Mouse (Mus musculus) Muller cell, postnatal 12 days (primary cell): ENCODE results near the gene 4930513O06Rik.

Source experiments
- DNase-seq: peaks from one replicate; pipeline ENCODE4 v3.0.0-alpha.2; 2015; ENCODE audit errors: inconsistent ontology term

The 4930513O06Rik gene

DNA sequence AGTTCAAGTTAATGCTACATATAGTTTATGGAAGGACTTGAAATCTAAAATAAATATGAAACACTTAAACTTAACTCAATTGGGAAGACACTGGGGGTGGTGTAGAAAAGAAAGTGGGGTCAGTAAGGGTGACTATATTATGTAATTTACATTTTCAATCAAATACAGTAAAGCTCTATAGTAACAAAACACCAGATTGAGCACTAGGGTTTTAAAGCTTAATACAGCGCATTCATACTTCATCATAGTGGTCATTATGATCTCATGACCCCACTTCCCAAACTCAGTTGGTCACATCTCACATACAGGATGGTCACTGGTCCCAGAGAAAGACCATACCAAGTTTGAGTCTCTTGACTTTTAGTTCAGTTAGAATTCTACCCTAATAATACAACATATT lies at the start of gene 4930513O06Rik:
4930513O06Rik (plus strand) TSS at position 301 of the 400 bp plus-strand sequence.
- no peak for DNase-seq

DNA sequence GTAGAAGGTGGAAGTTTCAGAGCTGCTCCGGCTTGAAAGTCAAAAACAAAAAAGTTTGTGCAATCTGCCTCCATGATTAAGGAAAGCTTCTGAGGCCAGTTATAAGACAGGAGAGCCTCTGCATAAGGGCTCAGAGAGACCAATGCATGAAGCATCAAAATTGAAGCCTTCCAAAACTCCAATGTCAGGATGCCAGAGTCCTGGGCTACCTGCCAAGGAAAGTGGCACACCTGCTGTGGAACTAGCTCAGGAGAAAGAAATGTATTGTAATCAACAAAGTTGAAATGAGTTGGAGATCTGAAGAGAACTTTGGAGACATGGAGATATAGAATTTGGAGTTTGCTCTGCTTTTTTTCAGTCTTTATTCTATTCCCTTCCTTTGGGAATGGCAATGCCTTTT lies 48.4 kb upstream of the 4930513O06Rik start:
- DNase-seq: no peak

DNA sequence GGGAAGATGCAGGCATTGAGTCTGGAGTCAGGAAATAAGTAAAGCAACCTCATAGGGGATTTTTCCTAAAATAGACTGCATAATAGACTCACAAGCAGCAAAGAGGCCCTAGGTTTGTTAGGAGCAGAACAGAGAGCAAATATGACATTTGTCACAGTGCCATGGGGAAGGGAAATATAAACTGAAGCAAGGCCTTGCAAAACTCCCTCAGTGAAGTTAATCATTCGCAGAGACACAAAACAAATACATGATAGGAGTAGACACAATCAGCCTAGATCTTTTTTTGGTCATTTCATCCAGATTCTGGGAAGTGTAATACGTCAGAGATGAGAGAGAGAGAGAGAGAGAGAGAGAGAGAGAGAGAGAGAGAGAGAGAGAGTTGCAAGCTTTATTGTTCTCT lies 46.7 kb upstream of the 4930513O06Rik start:
- no peak for DNase-seq

- no peak for DNase-seq
Measured at GRCm38 (mm10) chrX:139041148-139041547, 44.9 kb upstream of the 4930513O06Rik start.

GRCm38 (mm10) chrX:139051976-139052375 lies 34.1 kb upstream of the 4930513O06Rik start:
- DNase-seq: peak; percentile 68

DNA sequence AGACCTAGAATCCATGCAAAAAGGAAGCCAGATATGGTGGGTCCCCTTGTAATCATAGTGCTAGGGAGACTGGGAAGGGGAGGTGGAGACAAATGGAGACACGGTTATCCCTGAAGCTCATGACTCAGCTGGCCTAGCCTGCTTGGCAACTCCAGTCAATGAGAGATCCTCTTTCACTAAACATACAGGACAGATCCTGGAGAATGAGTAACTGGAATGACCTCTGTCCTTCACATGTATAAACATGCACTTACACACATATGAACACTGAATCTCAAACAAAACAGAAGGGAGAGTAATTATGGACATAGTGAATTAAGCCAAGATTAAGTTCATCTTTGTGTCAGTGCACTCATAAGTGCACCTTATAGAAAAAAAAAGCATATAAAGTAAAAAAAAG lies 32.9 kb upstream of the 4930513O06Rik start:
- DNase-seq: no peak

- no peak for DNase-seq
Measured at GRCm38 (mm10) chrX:139064078-139064477, 22.0 kb upstream of the 4930513O06Rik start.

GRCm38 (mm10) chrX:139078493-139078892 lies 7.5 kb upstream of the 4930513O06Rik start:
- no peak for DNase-seq

GRCm38 (mm10) chrX:139085077-139085476 lies 966 bp upstream of the 4930513O06Rik start, which contains the start of gene Serpina7:
Serpina7 (minus strand) TSS chrX:139085236.
- peak; percentile 9 for DNase-seq

DNA sequence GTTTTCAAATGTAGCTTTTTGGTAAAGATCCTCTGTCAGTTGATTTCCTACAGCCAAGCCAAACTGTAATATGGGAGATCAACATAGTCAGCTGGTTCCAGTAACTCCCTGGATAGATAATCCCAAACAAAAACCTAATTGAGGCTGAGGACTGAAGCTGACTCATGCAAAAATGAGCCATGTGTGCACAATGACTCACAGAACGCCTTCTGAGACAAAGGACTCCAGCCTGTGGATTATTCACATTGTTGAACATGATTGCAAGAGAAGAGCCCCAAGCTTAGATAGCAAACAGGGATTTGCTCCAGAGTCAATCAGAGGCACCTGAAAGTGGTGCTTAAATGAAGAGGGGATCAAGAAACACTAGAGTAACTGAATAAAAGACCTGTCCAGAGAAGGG lies 11.2 kb downstream of the 4930513O06Rik start:
- DNase-seq: peak; percentile 67

- no peak for DNase-seq
Measured at GRCm38 (mm10) chrX:139134031-139134430, 48.0 kb downstream of the 4930513O06Rik start.
